Mouse (Mus musculus) Patski (cell line): Measurements from ENCODE around the gene Lgals9. TPM values are rescaled to one million over a fixed set of nuclear protein-coding genes. Genes with fewer than 3 reads are reported as not detected.

Experiments
- ATAC-seq: fragments of 100-300 bp; one replicate; pipeline ENCODE4 v1.8.0; 2021
- CTCF ChIA-PET: fragments of 350-600 bp; sonication (Branson Sonifier 250); formaldehyde crosslinking; loops from one replicate; lab custom pipeline; 2022; ENCODE audit warnings: inconsistent platforms; lab: Charles Lee
- POLR2A ChIA-PET: fragments of 350-600 bp; sonication (Branson Sonifier 250); formaldehyde crosslinking; loops from one replicate; lab custom pipeline; 2022; ENCODE audit warnings: antibody characterized with exemption, inconsistent platforms; lab: Charles Lee
- DNase-seq: peaks from one replicate; pipeline ENCODE4 v3.0.0-alpha.2; 2011; ENCODE audit warnings: low read depth, low spot score
- H3K27me3 ChIP-seq: fragments of 371-371 bp; one replicate; pipeline ENCODE4 v1.5.1; 2021
- CTCF ChIP-seq: fragments of 100-300 bp; IDR thresholded peaks from one replicate; pipeline ENCODE4 v1.5.1; 2021
- in situ Hi-C: fragments of 300-500 bp; cut with MboI; formaldehyde crosslinking; loops from 3 replicates; pipeline ENCODE4 v1.11.1; 2018; ENCODE audit warnings: low pct_unique_long_range_greater_than_20kb, mixed read lengths
- polyA plus RNA-seq: library from polyadenylated mRNA; unstranded; gene quantifications from one replicate; pipeline ENCODE4 v1.2.3, GENCODE M21; 2021

The Lgals9 gene
- polyA plus RNA-seq, 1 experiment from 2014 or later = 1.8 TPM

GRCm38 (mm10) chr11:78976731-78977510 is 7.8 kb downstream of the Lgals9 start:
- ChIA-PET POLR2A (no interaction called here), CTCF (interaction anchor here (1.7 kb wide), 1 partner anchor 14 kb away, joined by 3 read pairs; no protein-coding TSS in a partner anchor)
- no peaks in the 10 kb centered on the region for H3K27me3 ChIP-seq
- in situ Hi-C loops = no loop called here
- TF ChIP-seq CTCF = no peak
- DNase-seq (no peak), ATAC-seq (no peak)

- ChIA-PET CTCF (no interaction called here), POLR2A (no interaction called here)
- in situ Hi-C loops = no loop called here
- no peak for ATAC-seq
- no peaks in the 10 kb centered on the region for H3K27me3 ChIP-seq
- TF ChIP-seq CTCF = no peak
- no peak for DNase-seq
Observed at GRCm38 (mm10) chr11:78973381-78974150, 11.2 kb downstream of the Lgals9 start.

GRCm38 (mm10) chr11:78972811-78973351 is 11.9 kb downstream of the Lgals9 start:
- no peaks in the 10 kb centered on the region for H3K27me3 ChIP-seq
- ATAC-seq (no peak), DNase-seq (no peak)
- no peak for TF ChIP-seq CTCF
- CTCF ChIA-PET = no interaction called here
- in situ Hi-C loops = no loop called here
- POLR2A ChIA-PET = no interaction called here

GRCm38 (mm10) chr11:78972328-78972727 is 12.4 kb downstream of the Lgals9 start:
- ATAC-seq (no peak), DNase-seq (no peak)
- ChIA-PET POLR2A (no interaction called here), CTCF (no interaction called here)
- in situ Hi-C loops = no loop called here
- TF ChIP-seq CTCF = no peak
- no peaks in the 10 kb centered on the region for H3K27me3 ChIP-seq

- in situ Hi-C loops = no loop called here
- ChIA-PET POLR2A (no interaction called here), CTCF (interaction anchor here (1.1 kb wide), 1 partner anchor 12 kb away, joined by 3 read pairs; no protein-coding TSS in a partner anchor)
- no peak for TF ChIP-seq CTCF
- no peaks in the 10 kb centered on the region for H3K27me3 ChIP-seq
- ATAC-seq (no peak), DNase-seq (no peak)
Observed at GRCm38 (mm10) chr11:78971746-78972145, 13.0 kb downstream of the Lgals9 start.

GRCm38 (mm10) chr11:78971096-78971495 is 13.7 kb downstream of the Lgals9 start:
- DNase-seq (no peak), ATAC-seq (no peak)
- no peak for TF ChIP-seq CTCF
- in situ Hi-C loops = no loop called here
- ChIA-PET CTCF (interaction anchor here (1.1 to 1.5 kb wide), 2 partner anchors 11 to 15 kb away, joined by 3 to 4 read pairs; no protein-coding TSS in a partner anchor), POLR2A (no interaction called here)
- no peaks in the 10 kb centered on the region for H3K27me3 ChIP-seq

GRCm38 (mm10) chr11:78968121-78968520 is 16.6 kb downstream of the Lgals9 start:
- TF ChIP-seq CTCF = no peak
- H3K27me3 ChIP-seq = no peaks in the 10 kb centered on the region
- in situ Hi-C loops = no loop called here
- ChIA-PET CTCF (interaction anchor here (1.2 to 2.4 kb wide), 2 partner anchors 20 to 248 kb away, joined by 3 to 8 read pairs; no protein-coding TSS in a partner anchor), POLR2A (interaction anchor here (0.5 kb wide), 1 partner anchor 565 kb away, joined by 3 read pairs; no protein-coding TSS in a partner anchor)
- DNase-seq (no peak), ATAC-seq (no peak)

GRCm38 (mm10) chr11:78967371-78967770 is 17.4 kb downstream of the Lgals9 start:
- POLR2A ChIA-PET = interaction anchor here (0.5 kb wide), 1 partner anchor 566 kb away, joined by 3 read pairs; no protein-coding TSS in a partner anchor
- peak; percentile 74 for TF ChIP-seq CTCF

GRCm38 (mm10) chr11:78961221-78961620 is 23.5 kb downstream of the Lgals9 start:
- in situ Hi-C loops = loop anchor here (5.0 kb wide), 1 partner anchor 331 kb away; no protein-coding TSS in a partner anchor
- CTCF ChIA-PET = interaction anchor here (0.7 to 1.3 kb wide), 2 partner anchors 14 to 69 kb away, joined by 3 to 5 read pairs; no protein-coding TSS in a partner anchor
- POLR2A ChIA-PET = no interaction called here

More at GRCm38 (mm10) chr11:78967371-78967770, 17.4 kb downstream of the Lgals9 start:
- CTCF ChIA-PET = interaction anchor here (1.1 to 2.4 kb wide), 4 partner anchors 10 to 248 kb away, joined by 3 to 8 read pairs (median 4); no protein-coding TSS in a partner anchor
- no peak for DNase-seq
- H3K27me3 ChIP-seq = no peaks in the 10 kb centered on the region
- in situ Hi-C loops = no loop called here
- ATAC-seq = no peak

More at GRCm38 (mm10) chr11:78961221-78961620, 23.5 kb downstream of the Lgals9 start:
- no peak for TF ChIP-seq CTCF
- ATAC-seq (no peak), DNase-seq (no peak)
- H3K27me3 ChIP-seq = no peaks in the 10 kb centered on the region
